Mouse (Mus musculus) cortical plate, adult 2 months (tissue): ENCODE data around the gene Cdca3. TPM values are rescaled to one million over a fixed set of nuclear protein-coding genes. Genes with fewer than 3 reads are reported as not detected.
"Not testable (repeated sequence)": the region's sequence is repeated elsewhere in the genome, so short reads cannot be mapped to it uniquely, and the experiment has no call there.

Source experiments
- H3K27ac ChIP-seq: fragments of 200-500 bp; 2 replicates; pipeline ENCODE4 v1.5.1; 2012; ENCODE audit warnings: low read length, control low read depth, inconsistent platforms; ENCODE audit not compliant: insufficient read depth
- H3K4me1 ChIP-seq: fragments of 200-500 bp; 2 replicates; pipeline ENCODE4 v1.6.1; 2011; ENCODE audit warnings: low read length; ENCODE audit not compliant: control insufficient read depth, insufficient read depth
- H3K4me3 ChIP-seq: fragments of 200-500 bp; 2 replicates; pipeline ENCODE4 v1.5.1; 2011; ENCODE audit warnings: mild to moderate bottlenecking, low read length, control low read depth; ENCODE audit not compliant: insufficient read depth
- CTCF ChIP-seq: fragments of 200-500 bp; IDR thresholded peaks from 2 replicates; pipeline ENCODE4 v1.5.1; 2011; ENCODE audit warnings: mild to moderate bottlenecking, control low read depth, low read length; ENCODE audit not compliant: insufficient read depth; ENCODE audit errors: extremely low read depth
- POLR2A ChIP-seq: fragments of 200-500 bp; IDR thresholded peaks from 2 replicates; pipeline ENCODE4 v1.6.1; 2011; ENCODE audit warnings: mild to moderate bottlenecking, low read length, control low read depth; ENCODE audit not compliant: insufficient read depth; ENCODE audit errors: extremely low read depth
- polyA plus RNA-seq: library from polyadenylated mRNA; depleted of rRNA; stranded (reverse); fragments of >200 nt; gene quantifications from 2 replicates; pipeline ENCODE4 v1.2.3, GENCODE M21; 2012

Cdca3 gene
- polyA plus RNA-seq, 1 experiment: 2.3 TPM

DNA sequence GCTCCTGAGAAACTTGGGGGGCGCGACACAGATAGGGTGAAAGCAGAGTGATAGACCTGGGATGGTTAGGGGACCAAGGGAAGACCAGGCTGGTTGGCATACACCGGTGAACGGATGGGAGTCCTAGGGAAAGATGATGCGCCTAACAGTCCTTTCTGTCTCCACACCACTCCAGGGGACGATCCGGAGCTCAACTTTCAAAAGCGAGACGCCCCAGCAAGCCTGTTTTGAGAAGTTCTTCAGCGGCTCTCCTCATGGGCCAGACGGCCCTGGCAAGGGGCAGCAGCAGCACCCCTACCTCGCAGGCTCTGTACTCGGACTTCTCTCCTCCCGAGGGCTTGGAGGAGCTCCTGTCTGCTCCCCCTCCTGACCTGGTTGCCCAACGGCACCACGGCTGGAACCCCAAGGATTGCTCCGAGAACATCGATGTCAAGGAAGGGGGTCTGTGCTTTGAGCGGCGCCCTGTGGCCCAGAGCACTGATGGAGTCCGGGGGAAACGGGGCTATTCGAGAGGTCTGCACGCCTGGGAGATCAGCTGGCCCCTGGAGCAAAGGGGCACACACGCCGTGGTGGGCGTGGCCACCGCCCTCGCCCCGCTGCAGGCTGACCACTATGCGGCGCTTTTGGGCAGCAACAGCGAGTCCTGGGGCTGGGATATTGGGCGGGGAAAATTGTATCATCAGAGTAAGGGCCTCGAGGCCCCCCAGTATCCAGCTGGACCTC lies 20.1 kb upstream of the Cdca3 start:
- Histone ChIP-seq H3K27ac (peak overlapping the region; percentile 41), H3K4me3 (peak overlapping the region; percentile 37), H3K4me1 (peaks cover 7% of the 10 kb centered on the region; the same call in 1 of the 2 replicates)
- TF ChIP-seq CTCF (peak; percentile 38), POLR2A (no peak)

DNA sequence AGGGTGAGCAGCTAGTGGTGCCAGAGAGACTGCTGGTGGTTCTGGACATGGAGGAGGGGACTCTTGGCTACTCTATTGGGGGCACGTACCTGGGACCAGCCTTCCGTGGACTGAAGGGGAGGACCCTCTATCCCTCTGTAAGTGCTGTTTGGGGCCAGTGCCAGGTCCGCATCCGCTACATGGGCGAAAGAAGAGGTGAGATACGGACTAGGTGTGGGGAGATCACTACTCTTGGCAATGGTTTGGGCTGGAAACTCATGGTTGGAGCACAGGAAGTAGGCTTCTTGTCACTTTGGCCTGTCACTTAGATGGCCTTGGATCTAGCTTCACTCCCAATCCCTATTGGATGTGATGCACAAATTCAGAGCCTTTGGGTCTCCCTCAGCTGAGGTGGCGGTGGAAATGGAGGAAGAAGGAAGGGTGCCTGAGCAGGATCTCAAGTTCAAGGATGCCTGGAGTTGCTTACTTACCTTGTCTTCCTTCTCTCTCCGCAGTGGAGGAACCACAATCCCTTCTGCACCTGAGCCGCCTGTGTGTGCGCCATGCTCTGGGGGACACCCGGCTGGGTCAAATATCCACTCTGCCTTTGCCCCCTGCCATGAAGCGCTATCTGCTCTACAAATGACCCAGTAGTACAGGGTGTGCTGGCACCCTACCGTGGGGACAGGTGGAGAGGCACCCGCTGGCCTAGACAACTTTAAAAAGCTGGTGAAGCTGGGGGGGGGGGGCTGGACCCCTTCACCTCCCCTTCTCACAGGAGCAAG lies 19.4 kb upstream of the Cdca3 start:
- H3K4me1 ChIP-seq: peaks cover 7% of the 10 kb centered on the region; the same call in 1 of the 2 replicates
- no peak overlapping the region for H3K27ac ChIP-seq
- H3K4me3 ChIP-seq: peak overlapping the region; percentile 37; the same call in 1 of the 2 replicates
- TF ChIP-seq POLR2A (0 out of 2 replicates have a peak, but pooled peaks have one; percentile 20), CTCF (no peak)

GRCm38 (mm10) chr6:124810566-124811402 lies 18.6 kb upstream of the Cdca3 start:
- H3K27ac ChIP-seq, H3K4me1 ChIP-seq, H3K4me3 ChIP-seq: not testable (repeated sequence)

DNA sequence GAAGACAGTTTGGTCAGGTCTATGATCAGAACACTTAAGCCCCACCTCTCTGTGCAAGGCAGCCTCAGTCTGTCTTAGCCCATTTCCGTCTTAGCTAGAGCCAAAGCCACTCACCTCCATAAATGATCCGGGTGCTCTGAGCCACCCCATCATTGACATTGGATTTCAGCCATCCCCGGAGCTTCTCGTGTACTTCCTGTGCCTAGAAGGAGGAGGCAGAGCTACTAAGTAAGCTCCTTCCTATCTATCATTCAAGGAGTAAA lies 18.0 kb upstream of the Cdca3 start:
- H3K4me3 ChIP-seq: no peak overlapping the region
- H3K27ac ChIP-seq: no peak overlapping the region
- H3K4me1 ChIP-seq: peaks cover 6% of the 10 kb centered on the region; the same call in 1 of the 2 replicates
- TF ChIP-seq POLR2A (no peak), CTCF (no peak)

- Histone ChIP-seq H3K4me3 (peak overlapping the region; percentile 66; the same call in 1 of the 2 replicates), H3K4me1 (peaks cover 3% of the 10 kb centered on the region; the same call in 1 of the 2 replicates), H3K27ac (no peak overlapping the region)
- TF ChIP-seq CTCF (no peak), POLR2A (no peak)
Observed at GRCm38 (mm10) chr6:124811701-124812560, 17.4 kb upstream of the Cdca3 start.

DNA sequence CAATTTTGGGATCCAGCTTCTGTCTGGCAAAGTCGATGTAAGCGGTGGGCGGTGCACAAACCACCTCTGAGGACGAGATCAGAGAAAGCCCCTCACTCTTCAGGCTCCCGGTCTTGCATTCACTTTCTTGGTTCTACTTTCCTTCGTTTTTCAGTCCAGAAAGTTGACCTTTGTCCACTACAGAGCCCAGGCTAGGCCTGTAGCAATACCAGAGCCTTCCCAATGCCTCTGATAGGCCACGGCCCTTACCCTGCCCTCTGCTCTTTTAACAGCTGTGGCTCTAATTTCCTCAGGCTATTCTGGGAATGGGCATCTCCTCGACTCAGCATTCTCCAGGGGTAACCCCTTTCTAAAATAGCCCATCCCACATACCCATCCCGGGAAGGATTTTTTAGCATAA lies 16.5 kb upstream of the Cdca3 start:
- Histone ChIP-seq H3K4me3 (peak overlapping the region; percentile 66), H3K4me1 (peaks cover 1% of the 10 kb centered on the region; the same call in 1 of the 2 replicates), H3K27ac (no peak overlapping the region)
- no peak for TF ChIP-seq CTCF
- TF ChIP-seq POLR2A: no peak

- no peak overlapping the region for H3K27ac ChIP-seq
- peak overlapping the region; percentile 66 for H3K4me3 ChIP-seq
- H3K4me1 ChIP-seq: peaks cover 4% of the 10 kb centered on the region
- TF ChIP-seq CTCF (no peak), POLR2A (peak; percentile 70; the same call in 1 of the 2 replicates)
Observed at GRCm38 (mm10) chr6:124813496-124813895, 15.9 kb upstream of the Cdca3 start.

DNA sequence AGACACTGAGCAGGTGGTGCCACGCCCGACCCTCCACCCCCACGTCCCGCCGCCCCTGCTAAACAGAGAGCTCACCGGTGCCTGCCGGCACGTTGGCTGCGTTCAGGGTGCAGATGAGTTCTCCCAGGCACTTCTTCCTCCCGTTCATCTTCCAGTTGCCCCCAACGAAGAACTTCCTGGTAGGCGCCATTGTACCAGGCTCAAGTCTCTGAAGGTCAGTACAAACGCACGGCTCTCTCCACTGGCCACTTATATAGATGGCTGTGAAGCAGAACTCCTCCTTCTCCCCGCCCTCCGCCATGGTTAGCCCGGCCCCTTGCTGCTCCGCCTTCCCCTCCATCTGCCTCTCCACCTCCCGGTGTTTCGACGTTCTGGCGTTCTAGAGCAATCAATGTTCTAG lies 15.4 kb upstream of the Cdca3 start, which contains the start of gene Tpi1:
Tpi1 (minus strand) TSS at position 364 of the 400 bp plus-strand sequence.
- Histone ChIP-seq H3K4me3 (peak within 1 kb of the TSS; percentile 66), H3K27ac (no peak within 1 kb of the TSS), H3K4me1 (peaks cover 4% of the 10 kb centered on the region)
- no peak for TF ChIP-seq CTCF
- TF ChIP-seq POLR2A: peak; percentile 100
